Mouse (Mus musculus): ENCODE data around the gene Camta1. TPM values are rescaled to one million over a fixed set of nuclear protein-coding genes. Genes with fewer than 3 reads are reported as not detected.

Camta1 gene
- total RNA-seq, 2 experiments from 2014 or later, result 51.1 to 60.0 TPM

- no peak for DNase-seq (ENCODE audit: low spot score in 2 of 2)
Measured at GRCm38 (mm10) chr4:151468381-151468780, 393.3 kb downstream of the Camta1 start.

GRCm38 (mm10) chr4:151458686-151459085 is 403.0 kb downstream of the Camta1 start:
- DNase-seq (ENCODE audit: low spot score in 2 of 2), result no peak

- no peak for DNase-seq (ENCODE audit: low spot score in 2 of 2)
Measured at GRCm38 (mm10) chr4:151454611-151455010, 407.1 kb downstream of the Camta1 start.

- DNase-seq (ENCODE audit: low spot score in 2 of 2), result no peak
Measured at GRCm38 (mm10) chr4:151454065-151454464, 407.6 kb downstream of the Camta1 start.

GRCm38 (mm10) chr4:151451885-151452284 is 409.8 kb downstream of the Camta1 start:
- no peak for DNase-seq (ENCODE audit: low spot score in 2 of 2)

- no peak for DNase-seq (ENCODE audit: low spot score in 2 of 2)
Measured at GRCm38 (mm10) chr4:151449981-151450380, 411.7 kb downstream of the Camta1 start.

GRCm38 (mm10) chr4:151448341-151448740 is 413.3 kb downstream of the Camta1 start:
- DNase-seq (ENCODE audit: low spot score in 2 of 2), result no peak

GRCm38 (mm10) chr4:151444665-151445064 is 417.0 kb downstream of the Camta1 start:
- no peak for DNase-seq (ENCODE audit: low spot score in 2 of 2)

- DNase-seq (ENCODE audit: low spot score in 2 of 2), result no peak
Measured at GRCm38 (mm10) chr4:151438561-151438960, 423.1 kb downstream of the Camta1 start.

- no peak for DNase-seq (ENCODE audit: low spot score in 2 of 2)
Measured at GRCm38 (mm10) chr4:151437859-151438258, 423.8 kb downstream of the Camta1 start.

GRCm38 (mm10) chr4:151425133-151425532 is 436.5 kb downstream of the Camta1 start:
- no peak for DNase-seq (ENCODE audit: low spot score in 2 of 2)

GRCm38 (mm10) chr4:151422922-151423321 is 438.8 kb downstream of the Camta1 start:
- no peak for DNase-seq (ENCODE audit: low spot score in 2 of 2)

- no peak for DNase-seq (ENCODE audit: low spot score in 2 of 2)
Measured at GRCm38 (mm10) chr4:151422361-151422760, 439.3 kb downstream of the Camta1 start.

- no peak for DNase-seq (ENCODE audit: low spot score in 2 of 2)
Measured at GRCm38 (mm10) chr4:151418344-151418875, 443.3 kb downstream of the Camta1 start.

- no peak for DNase-seq (ENCODE audit: low spot score in 2 of 2)
Measured at GRCm38 (mm10) chr4:151415812-151416211, 445.9 kb downstream of the Camta1 start.

- no peak for DNase-seq (ENCODE audit: low spot score in 2 of 2)
Measured at GRCm38 (mm10) chr4:151415376-151415775, 446.3 kb downstream of the Camta1 start.

- no peak for DNase-seq (ENCODE audit: low spot score in 2 of 2)
Measured at GRCm38 (mm10) chr4:151414952-151415351, 446.7 kb downstream of the Camta1 start.

GRCm38 (mm10) chr4:151411641-151412061 is 450.0 kb downstream of the Camta1 start:
- DNase-seq (ENCODE audit: low spot score in 2 of 2), result no peak

GRCm38 (mm10) chr4:151411016-151411415 is 450.7 kb downstream of the Camta1 start:
- DNase-seq (ENCODE audit: low spot score in 2 of 2), result no peak

- DNase-seq (ENCODE audit: low spot score in 2 of 2), result no peak
Measured at GRCm38 (mm10) chr4:151409291-151409690, 452.4 kb downstream of the Camta1 start.

GRCm38 (mm10) chr4:151408811-151409210 is 452.9 kb downstream of the Camta1 start:
- no peak for DNase-seq (ENCODE audit: low spot score in 2 of 2)

GRCm38 (mm10) chr4:151408246-151408645 is 453.4 kb downstream of the Camta1 start:
- DNase-seq (ENCODE audit: low spot score in 2 of 2), result no peak

GRCm38 (mm10) chr4:151407129-151407528 is 454.5 kb downstream of the Camta1 start:
- no peak for DNase-seq (ENCODE audit: low spot score in 2 of 2)
